Mouse (Mus musculus): ENCODE results near the gene Cpsf6. TPM values are rescaled to one million over a fixed set of nuclear protein-coding genes. Genes with fewer than 3 reads are reported as not detected.

Gene Cpsf6
- polyA plus RNA-seq, 1 experiment from 2014 or later, result 203 TPM

DNA sequence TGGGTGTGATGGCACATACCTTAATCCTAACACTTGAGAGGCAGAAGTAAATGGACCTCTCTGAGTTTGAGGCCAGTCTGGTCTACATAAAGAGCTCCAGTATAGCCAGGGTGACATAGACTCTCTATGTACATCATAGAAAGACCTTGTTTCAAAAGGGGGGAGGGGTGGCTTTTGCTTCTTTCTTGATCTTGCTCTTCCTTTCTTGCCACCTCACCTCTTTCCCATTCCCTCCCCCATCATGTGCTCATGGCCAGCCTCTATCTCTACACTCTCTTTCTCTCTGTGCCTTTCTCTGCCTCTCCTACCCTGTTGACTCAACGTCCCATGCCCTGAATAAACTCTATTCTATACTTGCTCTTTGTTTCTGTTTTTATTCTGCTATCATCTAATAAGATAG is 6.4 kb upstream of the Cpsf6 start:
- 87% methylated on average over 1 of the region's 1 CpGs for WGBS
- H3K4me3 ChIP-seq (replicated peaks), result no peak overlapping the region
- no peak overlapping the region for H3K27ac ChIP-seq
- H3K27me3 ChIP-seq, result peaks cover 3% of the 10 kb centered on the region; the same call in 1 of the 2 replicates
- no peaks in the 10 kb centered on the region for H3K4me1 ChIP-seq (replicated peaks)
- H3K4me2 ChIP-seq (replicated peaks), result no peak overlapping the region
- ATAC-seq, result no peak
- H3K36me3 ChIP-seq, result no peaks in the 10 kb centered on the region
- no peak overlapping the region for H3K9ac ChIP-seq (replicated peaks)
- no peaks in the 10 kb centered on the region for H3K9me3 ChIP-seq

- Histone ChIP-seq H3K27me3 (no peaks in the 10 kb centered on the region), H3K36me3 (no peaks in the 10 kb centered on the region), H3K4me2 (replicated peaks) (no peak overlapping the region), H3K9ac (replicated peaks) (no peak overlapping the region), H3K4me3 (replicated peaks) (no peak overlapping the region), H3K4me1 (replicated peaks) (no peaks in the 10 kb centered on the region), H3K27ac (no peak overlapping the region), H3K9me3 (no peaks in the 10 kb centered on the region)
- no peak for ATAC-seq
- 80% methylated on average over 4 of the region's 4 CpGs for WGBS
These were observed 5.6 kb upstream of the Cpsf6 start for GRCm38 (mm10) chr10:117385431-117385830.

GRCm38 (mm10) chr10:117385086-117385430 is 5.2 kb upstream of the Cpsf6 start:
- ATAC-seq, result no peak
- Histone ChIP-seq H3K4me2 (replicated peaks) (no peak overlapping the region), H3K4me3 (replicated peaks) (no peak overlapping the region), H3K36me3 (no peaks in the 10 kb centered on the region), H3K27ac (no peak overlapping the region), H3K9ac (replicated peaks) (no peak overlapping the region), H3K27me3 (no peaks in the 10 kb centered on the region), H3K9me3 (no peaks in the 10 kb centered on the region), H3K4me1 (replicated peaks) (no peaks in the 10 kb centered on the region)
- 98% methylated on average over 2 of the region's 2 CpGs for WGBS

DNA sequence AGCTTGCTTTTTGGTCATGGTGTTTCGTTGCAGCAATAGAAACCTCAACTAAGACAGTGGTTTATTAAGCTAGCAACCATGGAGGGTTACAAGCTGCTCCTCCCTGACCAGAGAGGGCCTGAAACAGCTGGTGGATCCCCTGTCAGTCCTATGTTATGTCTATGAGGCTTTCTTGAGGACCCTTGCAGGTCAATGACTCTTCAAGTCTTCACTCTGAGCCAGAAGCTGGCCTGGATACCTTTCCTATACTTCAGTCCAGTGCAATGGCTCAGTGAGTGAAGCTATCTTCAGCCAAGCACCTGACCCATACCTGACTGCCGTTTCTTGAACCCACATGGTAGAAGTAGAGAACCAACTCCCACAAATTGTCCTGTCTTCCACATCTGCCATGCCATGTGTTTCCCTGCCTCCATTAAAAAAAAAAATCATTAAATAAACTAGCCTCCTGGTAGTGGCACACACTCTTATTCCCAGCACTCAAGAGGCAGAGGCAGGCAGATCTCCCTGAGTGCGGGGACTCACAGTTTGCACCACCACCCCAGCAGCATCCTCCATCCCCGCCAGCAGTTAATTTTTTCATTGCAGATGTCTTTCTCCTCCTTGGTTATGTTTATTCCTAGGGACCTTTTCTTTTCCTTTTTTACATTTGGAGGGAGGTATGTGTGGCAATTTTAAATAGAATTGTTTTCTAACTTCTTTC is 4.7 kb upstream of the Cpsf6 start:
- no peak overlapping the region for H3K4me2 ChIP-seq (replicated peaks)
- no peaks in the 10 kb centered on the region for H3K36me3 ChIP-seq
- H3K4me1 ChIP-seq (replicated peaks), result no peaks in the 10 kb centered on the region
- no peaks in the 10 kb centered on the region for H3K27me3 ChIP-seq
- H3K9me3 ChIP-seq, result no peaks in the 10 kb centered on the region
- no peak overlapping the region for H3K9ac ChIP-seq (replicated peaks)
- no peak overlapping the region for H3K4me3 ChIP-seq (replicated peaks)
- no peak overlapping the region for H3K27ac ChIP-seq
- WGBS, result 88% methylated on average over 4 of the region's 4 CpGs
- ATAC-seq, result no peak

DNA sequence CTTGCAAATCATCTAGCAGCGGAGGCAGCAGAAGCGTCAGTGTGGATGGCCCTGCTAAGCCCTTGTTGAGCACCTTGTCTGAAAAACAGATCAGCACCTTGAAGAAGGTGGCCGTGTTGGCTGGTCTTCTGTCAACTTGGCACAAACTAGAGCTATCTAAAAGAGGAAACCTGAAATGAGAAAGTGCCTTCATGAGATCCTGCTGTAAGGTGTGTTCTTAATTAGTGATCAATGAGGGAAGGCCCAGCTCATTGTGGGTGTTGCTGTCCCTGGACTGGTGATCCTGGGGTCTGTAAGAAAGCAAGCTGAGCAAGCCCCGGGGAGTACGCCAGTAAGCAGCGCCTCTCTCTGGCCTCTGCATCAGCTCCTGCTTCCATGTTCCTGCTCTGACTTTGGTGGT is 4.1 kb upstream of the Cpsf6 start:
- no peaks in the 10 kb centered on the region for H3K4me1 ChIP-seq (replicated peaks)
- H3K9me3 ChIP-seq, result no peaks in the 10 kb centered on the region
- no peak overlapping the region for H3K4me2 ChIP-seq (replicated peaks)
- no peak overlapping the region for H3K9ac ChIP-seq (replicated peaks)
- H3K36me3 ChIP-seq, result no peaks in the 10 kb centered on the region
- no peak for ATAC-seq
- H3K4me3 ChIP-seq (replicated peaks), result no peak overlapping the region
- no peak overlapping the region for H3K27ac ChIP-seq
- H3K27me3 ChIP-seq, result no peaks in the 10 kb centered on the region
- 73% methylated on average over 6 of the region's 6 CpGs for WGBS

- 68% methylated on average over 8 of the region's 8 CpGs for WGBS
- Histone ChIP-seq H3K4me2 (replicated peaks) (no peak overlapping the region), H3K27me3 (no peaks in the 10 kb centered on the region), H3K9me3 (no peaks in the 10 kb centered on the region), H3K4me1 (replicated peaks) (no peaks in the 10 kb centered on the region), H3K27ac (no peak overlapping the region), H3K36me3 (no peaks in the 10 kb centered on the region), H3K9ac (replicated peaks) (no peak overlapping the region), H3K4me3 (replicated peaks) (no peak overlapping the region)
- no peak for ATAC-seq
These were observed 3.3 kb upstream of the Cpsf6 start for GRCm38 (mm10) chr10:117382996-117383550.

DNA sequence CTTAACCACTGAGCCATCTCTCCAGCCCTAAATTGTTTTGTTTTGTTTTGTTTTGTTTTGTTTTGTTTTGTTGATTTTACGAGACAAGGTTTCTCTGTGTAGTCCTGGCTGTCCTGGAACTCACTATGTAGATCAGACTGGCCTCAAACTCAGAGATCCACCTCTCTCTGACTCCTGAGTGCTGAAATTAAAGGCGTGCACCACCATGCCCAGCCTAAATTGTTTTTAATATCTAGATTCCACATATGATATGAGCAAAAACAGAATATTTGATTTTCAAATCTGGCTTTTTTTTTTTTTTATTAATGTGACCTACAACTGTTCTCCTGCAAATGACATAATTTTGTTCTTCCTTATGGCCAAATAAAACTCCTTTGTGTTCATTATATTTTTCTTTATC is 2.3 kb upstream of the Cpsf6 start:
- Histone ChIP-seq H3K9ac (replicated peaks) (no peak overlapping the region), H3K27me3 (no peaks in the 10 kb centered on the region), H3K4me3 (replicated peaks) (no peak overlapping the region), H3K4me1 (replicated peaks) (peaks cover 6% of the 10 kb centered on the region; the same call in 1 of the 2 replicates), H3K36me3 (no peaks in the 10 kb centered on the region), H3K9me3 (no peaks in the 10 kb centered on the region), H3K4me2 (replicated peaks) (no peak overlapping the region), H3K27ac (no peak overlapping the region)
- no peak for ATAC-seq
- 87% methylated on average over 2 of the region's 2 CpGs for whole genome bisulfite sequencing

GRCm38 (mm10) chr10:117380721-117381570 is 1.1 kb upstream of the Cpsf6 start:
- 92% methylated on average over 4 of the region's 4 CpGs for WGBS
- no peak for ATAC-seq

DNA sequence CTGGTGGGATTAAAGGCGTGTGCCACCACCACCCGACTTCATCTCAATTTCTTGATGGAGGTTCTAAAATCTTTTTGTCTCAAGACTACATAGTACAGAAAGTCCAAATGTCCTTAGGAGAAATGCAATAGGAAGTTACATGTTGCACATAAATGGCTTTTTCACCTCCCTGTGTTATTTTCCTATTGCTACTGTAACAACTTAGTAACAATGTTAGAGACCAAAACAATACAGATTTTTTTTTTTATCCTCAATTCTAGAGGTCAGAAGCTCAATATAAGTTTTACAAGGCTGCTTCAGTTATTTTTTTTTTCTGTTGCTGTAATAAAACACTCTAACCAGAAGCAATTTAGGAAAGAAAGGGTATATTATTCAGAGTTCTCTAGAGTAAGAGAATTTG is 374 bp downstream of the Cpsf6 start:
- no peak overlapping the region for H3K9ac ChIP-seq (replicated peaks)
- 96% methylated on average over 2 of the region's 2 CpGs for WGBS
- H3K4me3 ChIP-seq (replicated peaks), result no peak overlapping the region
- peaks cover 14% of the 10 kb centered on the region for H3K4me1 ChIP-seq (replicated peaks)
- no peaks in the 10 kb centered on the region for H3K9me3 ChIP-seq
- ATAC-seq, result no peak
- no peaks in the 10 kb centered on the region for H3K27me3 ChIP-seq
- H3K4me2 ChIP-seq (replicated peaks), result no peak overlapping the region
- no peaks in the 10 kb centered on the region for H3K36me3 ChIP-seq
- H3K27ac ChIP-seq, result no peak overlapping the region

More at GRCm38 (mm10) chr10:117380721-117381570, 1.1 kb upstream of the Cpsf6 start:
- H3K9ac ChIP-seq (replicated peaks), result no peak overlapping the region
- no peaks in the 10 kb centered on the region for H3K36me3 ChIP-seq
- no peaks in the 10 kb centered on the region for H3K27me3 ChIP-seq
- H3K4me3 ChIP-seq (replicated peaks), result no peak overlapping the region
- no peak overlapping the region for H3K4me2 ChIP-seq (replicated peaks)
- H3K4me1 ChIP-seq (replicated peaks), result peaks cover 6% of the 10 kb centered on the region; the same call in 1 of the 2 replicates
- no peaks in the 10 kb centered on the region for H3K9me3 ChIP-seq
- H3K27ac ChIP-seq, result no peak overlapping the region

DNA sequence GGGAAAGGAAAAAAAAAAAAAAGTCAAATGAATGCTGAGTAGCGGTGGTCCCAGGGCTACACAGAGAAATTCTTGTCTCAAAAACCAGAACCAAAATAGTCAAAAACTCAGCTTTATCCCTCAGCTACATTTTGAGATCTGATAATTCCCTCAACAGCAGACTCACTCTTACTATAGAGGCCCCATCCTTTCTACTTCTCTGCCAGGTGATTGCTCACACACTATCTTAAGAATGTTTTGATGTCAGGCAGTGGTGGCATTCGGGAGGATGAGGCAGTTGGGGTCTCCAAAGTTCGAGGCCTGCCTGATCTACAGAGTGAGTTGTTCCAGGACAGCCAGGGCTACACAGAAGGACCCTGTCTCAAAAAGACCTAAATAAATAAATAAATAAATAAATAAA is 1.2 kb downstream of the Cpsf6 start:
- H3K4me2 ChIP-seq (replicated peaks), result no peak overlapping the region
- no peak for ATAC-seq
- peaks cover 20% of the 10 kb centered on the region for H3K4me1 ChIP-seq (replicated peaks)
- WGBS, result 93% methylated on average over 3 of the region's 3 CpGs
- no peak overlapping the region for H3K9ac ChIP-seq (replicated peaks)
- H3K36me3 ChIP-seq, result no peaks in the 10 kb centered on the region
- no peak overlapping the region for H3K4me3 ChIP-seq (replicated peaks)
- no peaks in the 10 kb centered on the region for H3K27me3 ChIP-seq
- H3K9me3 ChIP-seq, result no peaks in the 10 kb centered on the region
- H3K27ac ChIP-seq, result no peak overlapping the region

- Histone ChIP-seq H3K4me3 (replicated peaks) (no peak overlapping the region), H3K4me1 (replicated peaks) (peaks cover 21% of the 10 kb centered on the region), H3K27ac (no peak overlapping the region), H3K9ac (replicated peaks) (no peak overlapping the region), H3K4me2 (replicated peaks) (no peak overlapping the region), H3K9me3 (no peaks in the 10 kb centered on the region), H3K36me3 (no peaks in the 10 kb centered on the region), H3K27me3 (no peaks in the 10 kb centered on the region)
- WGBS, result 94% methylated on average over 11 of the region's 11 CpGs
- no peak for ATAC-seq
These were observed 1.6 kb downstream of the Cpsf6 start for GRCm38 (mm10) chr10:117378291-117378555.

DNA sequence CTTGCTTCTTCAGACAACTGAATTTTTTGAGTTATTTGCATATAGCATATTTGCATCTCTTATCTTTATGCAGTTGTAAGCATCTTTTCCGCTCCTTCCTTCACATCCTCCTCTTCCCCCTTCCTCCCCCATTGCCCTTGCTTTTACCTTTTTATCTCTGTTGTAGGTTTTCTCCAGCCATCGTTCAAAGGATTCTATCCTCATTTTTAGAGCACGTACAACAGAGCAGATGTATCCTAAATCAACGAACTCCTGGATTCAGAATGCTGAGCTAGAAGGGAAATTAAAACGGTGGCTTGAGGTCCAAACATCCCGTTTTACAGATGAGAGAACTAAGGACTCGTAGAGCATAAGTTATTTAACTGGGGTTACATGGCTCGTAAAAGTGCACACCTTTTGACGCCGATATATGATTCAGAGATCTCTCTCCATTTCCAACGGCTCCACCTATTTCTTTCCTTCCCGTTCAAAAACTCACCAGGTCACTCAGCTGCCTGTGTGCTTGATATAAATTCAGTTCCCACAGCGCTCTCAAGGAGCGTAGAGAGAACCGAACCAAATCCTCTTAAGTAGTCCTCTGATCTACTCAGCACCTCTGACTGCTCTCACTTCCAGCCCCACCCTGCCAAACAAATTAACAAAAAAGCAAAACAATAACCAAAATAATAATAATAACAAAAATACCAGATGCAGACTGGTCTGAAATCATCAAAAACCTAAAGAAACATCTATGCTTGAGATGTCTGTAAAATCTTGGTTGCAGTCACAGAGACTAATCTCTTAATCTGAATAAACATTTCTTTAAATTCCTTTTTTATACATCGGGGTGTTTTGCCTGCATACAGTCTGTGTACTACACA is 2.2 kb downstream of the Cpsf6 start:
- no peak for ATAC-seq
- Histone ChIP-seq H3K4me2 (replicated peaks) (peak overlapping the region; percentile 64), H3K27me3 (no peaks in the 10 kb centered on the region)

More for the DNA sequence above, 2.2 kb downstream of the Cpsf6 start:
- H3K9me3 ChIP-seq, result no peaks in the 10 kb centered on the region
- peak overlapping the region; percentile 90 for H3K4me3 ChIP-seq (replicated peaks)
- peak overlapping the region; percentile 97 for H3K27ac ChIP-seq
- peaks cover 26% of the 10 kb centered on the region for H3K4me1 ChIP-seq (replicated peaks)
- WGBS, result 9% methylated on average over 16 of the region's 16 CpGs
- peak overlapping the region; percentile 99 for H3K9ac ChIP-seq (replicated peaks)
- no peaks in the 10 kb centered on the region for H3K36me3 ChIP-seq

Measured in midbrain, embryonic 13.5 days (tissue).